Mouse (Mus musculus) macrophage (primary cell): ENCODE measurements at regions not wholly inside any gene's neighbourhood (a gene's known extent, or its start where the extent isn't known, plus 50 kb on each side); places are given as distances from the start of the nearest gene placed in this dataset.
"Not testable (repeated sequence)": the region's sequence is repeated elsewhere in the genome, so short reads cannot be mapped to it uniquely, and the experiment has no call there.

ENCODE experiments used
- H3K27ac ChIP-seq: fragments of 350-480 bp; formaldehyde crosslinking; 2 replicates; pipeline ENCODE4 v1.9.0; 2021
- H3K36me3 ChIP-seq: fragments of 350-480 bp; formaldehyde crosslinking; 2 replicates; pipeline ENCODE4 v1.9.0; 2021; ENCODE audit errors: inconsistent target
- H3K4me3 ChIP-seq: fragments of 350-480 bp; formaldehyde crosslinking; 2 replicates; pipeline ENCODE4 v1.9.0; 2021; ENCODE audit errors: inconsistent target
- H3K79me2 ChIP-seq: fragments of 350-480 bp; formaldehyde crosslinking; 2 replicates; pipeline ENCODE4 v1.9.0; 2021; ENCODE audit errors: inconsistent target
- WGBS: methylation state at CpG from one replicate; pipeline ENCODE4 v1.1.7; 2026; ENCODE audit warnings: inconsistent platforms; ENCODE audit not compliant: missing documents; 5-methylcytosine and 5-hydroxymethylcytosine counted together

DNA sequence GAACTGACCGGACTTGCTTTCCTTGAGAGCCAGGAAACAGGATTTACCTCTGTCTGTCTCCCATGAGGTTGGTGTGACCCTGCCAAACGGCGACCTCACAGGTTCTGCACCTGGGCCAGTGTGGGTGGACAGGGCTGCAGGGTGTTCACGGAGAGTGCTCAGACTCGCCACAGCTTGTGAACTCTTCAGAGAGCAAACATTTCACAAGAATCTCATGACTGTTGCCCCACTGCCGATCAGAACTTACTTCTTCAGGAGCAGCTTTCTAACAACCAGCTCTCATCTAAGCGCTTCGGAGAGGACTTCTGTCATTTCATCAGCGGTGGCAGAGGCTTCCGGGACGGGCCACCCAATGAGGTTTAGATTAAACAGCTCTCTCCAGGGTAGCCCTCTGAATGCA, 93.0 kb upstream of the Adgrl2 start:
- Histone ChIP-seq H3K79me2 (no peaks in the 10 kb centered on the region), H3K4me3 (no peak overlapping the region), H3K36me3 (no peaks in the 10 kb centered on the region), H3K27ac (no peak overlapping the region)
- WGBS = 51% methylated on average over 11 of the region's 11 CpGs

DNA sequence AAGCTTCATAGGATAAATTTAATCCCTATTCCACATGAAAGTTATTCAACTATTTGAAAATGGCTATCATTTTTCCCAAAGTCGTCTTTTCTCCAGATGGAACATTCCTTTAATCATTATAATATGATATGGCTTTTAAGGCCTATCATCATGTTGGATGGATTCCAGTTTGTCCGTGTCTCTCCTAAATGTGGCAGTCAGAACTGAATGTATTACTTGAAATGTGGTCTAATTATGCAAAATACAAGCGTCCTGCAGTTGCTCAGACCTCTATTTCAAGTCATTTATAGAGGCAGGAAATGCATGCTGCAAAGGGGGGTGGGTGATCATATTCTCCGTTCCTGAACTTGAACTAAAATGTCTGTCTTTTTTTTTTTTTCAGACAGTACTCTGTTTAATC, 88.5 kb upstream of the Adgrl2 start:
- Histone ChIP-seq H3K79me2 (no peaks in the 10 kb centered on the region), H3K4me3 (no peak overlapping the region), H3K27ac (no peak overlapping the region), H3K36me3 (no peaks in the 10 kb centered on the region)
- WGBS = 38% methylated on average over 3 of the region's 4 CpGs

DNA sequence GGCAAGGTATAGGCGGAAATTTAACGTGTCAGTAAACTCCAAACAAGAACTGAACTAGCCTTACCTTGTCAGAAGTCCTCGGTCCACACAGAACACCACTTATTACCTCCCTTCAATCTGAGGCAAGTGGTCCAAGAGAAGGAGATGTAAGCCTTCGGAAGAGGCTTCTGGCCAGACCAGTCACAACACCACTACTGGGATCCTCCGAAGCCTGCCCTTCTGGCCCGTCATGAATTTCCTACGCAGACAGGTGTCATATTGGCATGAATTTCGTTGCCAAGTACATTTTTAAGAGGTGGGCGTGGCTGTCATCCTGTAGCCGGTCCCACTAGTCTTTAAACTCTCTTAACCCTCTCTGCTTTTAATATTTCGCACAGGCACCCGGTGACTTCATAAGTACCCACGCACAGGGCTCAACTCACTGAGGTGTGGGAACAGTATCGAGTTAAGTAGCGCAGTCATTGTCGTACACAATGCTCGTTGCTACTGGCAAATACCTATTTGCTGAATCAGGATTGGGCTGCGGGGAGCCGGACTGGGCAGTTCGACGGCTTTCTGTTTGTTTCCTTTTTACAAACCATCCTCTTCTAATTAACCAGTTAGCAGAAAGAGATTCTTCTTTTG, 86.7 kb upstream of the Adgrl2 start:
- WGBS = 81% methylated on average over 21 of the region's 21 CpGs

DNA sequence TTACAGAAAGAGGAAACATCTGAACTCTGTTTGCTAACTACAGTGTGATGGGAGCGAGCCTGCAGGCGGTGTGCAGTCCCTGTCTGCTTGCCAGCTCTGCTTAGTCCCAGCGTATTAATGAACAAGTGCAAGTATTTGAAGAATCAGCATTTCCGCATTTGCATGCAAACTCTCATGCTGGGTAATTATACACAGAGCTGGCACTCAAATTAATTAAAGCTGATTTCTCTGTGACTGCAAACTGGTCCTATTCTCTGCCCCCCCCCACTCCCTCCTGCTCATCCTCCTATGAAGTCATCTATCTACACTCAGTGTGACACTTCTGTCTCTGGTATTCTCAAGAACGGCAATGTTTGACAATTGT, 85.1 kb upstream of the Adgrl2 start:
- Histone ChIP-seq H3K36me3 (no peaks in the 10 kb centered on the region), H3K27ac (no peak overlapping the region), H3K4me3 (no peak overlapping the region), H3K79me2 (no peaks in the 10 kb centered on the region)
- 88% methylated on average over 5 of the region's 5 CpGs for WGBS

More for the DNA sequence above, 86.7 kb upstream of the Adgrl2 start:
- Histone ChIP-seq H3K79me2 (no peaks in the 10 kb centered on the region), H3K36me3 (no peaks in the 10 kb centered on the region), H3K4me3 (no peak overlapping the region), H3K27ac (no peak overlapping the region)

- Histone ChIP-seq H3K36me3 (no peaks in the 10 kb centered on the region), H3K27ac (no peak overlapping the region), H3K79me2 (no peaks in the 10 kb centered on the region), H3K4me3 (no peak overlapping the region)
- WGBS = 91% methylated on average over 27 of the region's 27 CpGs
Observed at GRCm38 (mm10) chr3:149074658-149075487, 84.5 kb upstream of the Adgrl2 start.

DNA sequence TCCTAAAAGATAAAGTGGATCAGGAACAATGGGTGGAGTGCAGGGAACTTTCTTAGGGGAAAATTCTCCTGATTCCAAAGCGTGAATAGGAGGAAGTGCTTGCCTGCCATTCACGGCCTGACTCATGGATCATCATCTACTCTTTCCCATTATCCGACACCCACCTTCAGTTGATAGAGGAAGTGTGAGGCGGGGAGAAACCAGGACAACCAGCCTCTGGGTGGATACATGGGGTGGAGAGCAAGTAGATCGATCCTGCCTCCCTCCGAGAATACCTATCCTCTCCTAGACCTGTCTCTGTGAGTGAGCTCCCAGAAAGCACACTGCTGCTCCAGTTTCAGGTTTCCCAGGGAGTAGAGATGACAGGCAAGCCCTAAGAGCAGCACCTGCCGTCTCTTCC, 79.8 kb upstream of the Adgrl2 start:
- Histone ChIP-seq H3K4me3 (no peak overlapping the region), H3K36me3 (no peaks in the 10 kb centered on the region), H3K27ac (no peak overlapping the region), H3K79me2 (no peaks in the 10 kb centered on the region)
- 77% methylated on average over 7 of the region's 7 CpGs for WGBS

GRCm38 (mm10) chr3:149069436-149069835, 79.1 kb upstream of the Adgrl2 start:
- Histone ChIP-seq H3K36me3 (no peaks in the 10 kb centered on the region), H3K27ac (no peak overlapping the region), H3K4me3 (no peak overlapping the region), H3K79me2 (no peaks in the 10 kb centered on the region)
- 86% methylated on average over 9 of the region's 9 CpGs for WGBS

- no peaks in the 10 kb centered on the region for H3K36me3 ChIP-seq
- WGBS = 95% methylated on average over 7 of the region's 7 CpGs
- H3K27ac ChIP-seq = no peak overlapping the region
- H3K4me3 ChIP-seq = no peak overlapping the region
- no peaks in the 10 kb centered on the region for H3K79me2 ChIP-seq
Observed at GRCm38 (mm10) chr3:149068821-149069220, 78.5 kb upstream of the Adgrl2 start.

DNA sequence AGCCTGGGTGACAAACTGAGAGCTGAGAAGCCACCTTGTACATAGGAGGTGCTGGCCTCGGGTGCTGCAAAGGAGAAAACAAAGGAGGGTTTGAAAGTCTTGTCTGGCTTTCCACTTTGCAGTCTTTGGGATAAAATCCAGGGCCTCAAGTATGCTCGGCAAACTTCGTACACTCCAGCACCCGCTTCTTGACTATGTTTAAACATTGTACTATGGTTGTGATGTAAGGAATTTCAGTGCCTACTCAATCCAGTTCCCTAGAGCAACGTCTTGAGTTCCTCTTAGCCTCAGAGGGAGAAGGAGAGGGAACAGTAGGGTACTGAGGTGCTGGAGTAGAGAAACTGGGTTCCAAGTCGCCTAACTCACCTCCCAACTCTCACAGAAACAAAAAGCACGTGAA, 77.4 kb upstream of the Adgrl2 start:
- H3K36me3 ChIP-seq = no peaks in the 10 kb centered on the region
- H3K79me2 ChIP-seq = no peaks in the 10 kb centered on the region
- no peak overlapping the region for H3K4me3 ChIP-seq
- 86% methylated on average over 7 of the region's 7 CpGs for WGBS
- H3K27ac ChIP-seq = no peak overlapping the region

DNA sequence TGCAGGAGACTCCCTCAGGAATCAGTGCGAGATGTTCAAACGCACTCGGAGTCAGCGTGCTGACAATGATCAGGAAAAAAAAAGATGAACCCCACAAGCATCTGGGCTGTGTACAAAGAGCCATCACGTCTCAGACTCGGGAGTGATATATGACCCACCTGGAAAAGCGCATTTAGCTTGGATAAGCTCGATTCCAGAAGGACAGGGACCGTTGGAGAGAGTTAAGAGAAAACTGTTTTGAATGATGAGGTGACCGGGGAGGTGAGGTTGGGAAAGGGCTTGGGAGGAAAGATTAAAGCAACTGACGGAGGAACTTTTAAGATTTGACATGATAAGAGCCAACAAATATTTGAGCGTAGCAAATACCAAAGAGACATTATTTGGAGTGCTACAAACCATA, 64.7 kb upstream of the Adgrl2 start:
- H3K4me3 ChIP-seq = no peak overlapping the region
- no peaks in the 10 kb centered on the region for H3K79me2 ChIP-seq
- H3K36me3 ChIP-seq = no peaks in the 10 kb centered on the region
- no peak overlapping the region for H3K27ac ChIP-seq
- 92% methylated on average over 12 of the region's 12 CpGs for WGBS

- not testable (repeated sequence) for H3K4me3 ChIP-seq, H3K27ac ChIP-seq, H3K79me2 ChIP-seq, H3K36me3 ChIP-seq
- whole genome bisulfite sequencing = 93% methylated on average over 1 of the region's 1 CpGs
Observed at GRCm38 (mm10) chr3:149052295-149052902, 62.0 kb upstream of the Adgrl2 start.

GRCm38 (mm10) chr3:149045343-149045742, 55.0 kb upstream of the Adgrl2 start:
- H3K36me3 ChIP-seq = no peaks in the 10 kb centered on the region
- no peaks in the 10 kb centered on the region for H3K79me2 ChIP-seq
- no peak overlapping the region for H3K27ac ChIP-seq
- 88% methylated on average over 4 of the region's 5 CpGs for whole genome bisulfite sequencing
- no peak overlapping the region for H3K4me3 ChIP-seq

GRCm38 (mm10) chr3:149043901-149044300, 53.5 kb upstream of the Adgrl2 start:
- Histone ChIP-seq H3K36me3 (no peaks in the 10 kb centered on the region), H3K27ac (no peak overlapping the region), H3K79me2 (no peaks in the 10 kb centered on the region), H3K4me3 (no peak overlapping the region)
- WGBS = 93% methylated on average over 4 of the region's 4 CpGs

- H3K4me3 ChIP-seq = no peak overlapping the region
- H3K36me3 ChIP-seq = no peaks in the 10 kb centered on the region
- H3K27ac ChIP-seq = no peak overlapping the region
- no peaks in the 10 kb centered on the region for H3K79me2 ChIP-seq
- 85% methylated on average over 9 of the region's 9 CpGs for WGBS
Observed at GRCm38 (mm10) chr3:149042527-149042926, 52.2 kb upstream of the Adgrl2 start.

- H3K36me3 ChIP-seq = no peaks in the 10 kb centered on the region
- no peaks in the 10 kb centered on the region for H3K79me2 ChIP-seq
- WGBS = 63% methylated on average over 3 of the region's 3 CpGs
- no peak overlapping the region for H3K27ac ChIP-seq
- no peak overlapping the region for H3K4me3 ChIP-seq
Observed at GRCm38 (mm10) chr3:149041188-149041587, 50.8 kb upstream of the Adgrl2 start.
